Mouse (Mus musculus): ENCODE results near the gene Kcnc1. TPM values are rescaled to one million over a fixed set of nuclear protein-coding genes. Genes with fewer than 3 reads are reported as not detected.

Kcnc1 gene
- polyA plus RNA-seq, 1 experiment from 2014 or later = 23.9 TPM

- no peaks in the 10 kb centered on the region for H3K36me3 ChIP-seq
- 0% methylated on average over 33 of the region's 33 CpGs for whole genome bisulfite sequencing
- peak overlapping the region; percentile 53 for H3K4me2 ChIP-seq
- 0 out of 2 replicates have a peak, but pooled peaks have one; percentile 52 for ATAC-seq (ENCODE audit: low FRiP score, low read depth)
- H3K9me3 ChIP-seq = no peaks in the 10 kb centered on the region
- H3K27me3 ChIP-seq = peaks cover 66% of the 10 kb centered on the region
- H3K9ac ChIP-seq = no peak overlapping the region
- H3K4me1 ChIP-seq (replicated peaks) = peaks cover 26% of the 10 kb centered on the region
- peak overlapping the region; percentile 31 for H3K4me3 ChIP-seq
- no peak overlapping the region for H3K27ac ChIP-seq (replicated peaks)
Observed at GRCm38 (mm10) chr7:46377008-46377346, 19.3 kb upstream of the Kcnc1 start.

- Histone ChIP-seq H3K36me3 (no peaks in the 10 kb centered on the region), H3K27ac (replicated peaks) (no peak overlapping the region), H3K4me3 (peak overlapping the region; percentile 20; the same call in 1 of the 2 replicates), H3K4me1 (replicated peaks) (peaks cover 26% of the 10 kb centered on the region), H3K9me3 (no peaks in the 10 kb centered on the region), H3K4me2 (peak overlapping the region; percentile 49), H3K9ac (no peak overlapping the region), H3K27me3 (peaks cover 66% of the 10 kb centered on the region)
- no peak for ATAC-seq (ENCODE audit: low FRiP score, low read depth)
- 3% methylated on average over 22 of the region's 22 CpGs for WGBS
Observed at GRCm38 (mm10) chr7:46378123-46378522, 18.2 kb upstream of the Kcnc1 start.

GRCm38 (mm10) chr7:46378983-46379382 lies 17.3 kb upstream of the Kcnc1 start:
- no peak overlapping the region for H3K4me2 ChIP-seq
- H3K9ac ChIP-seq = no peak overlapping the region
- no peaks in the 10 kb centered on the region for H3K9me3 ChIP-seq
- WGBS = 8% methylated on average over 16 of the region's 16 CpGs
- H3K27ac ChIP-seq (replicated peaks) = no peak overlapping the region
- H3K36me3 ChIP-seq = no peaks in the 10 kb centered on the region
- H3K4me1 ChIP-seq (replicated peaks) = peaks cover 26% of the 10 kb centered on the region
- H3K4me3 ChIP-seq = no peak overlapping the region
- no peak for ATAC-seq (ENCODE audit: low FRiP score, low read depth)
- H3K27me3 ChIP-seq = peaks cover 58% of the 10 kb centered on the region

GRCm38 (mm10) chr7:46380625-46381024 lies 15.7 kb upstream of the Kcnc1 start:
- Histone ChIP-seq H3K9me3 (no peaks in the 10 kb centered on the region), H3K9ac (no peak overlapping the region), H3K4me2 (no peak overlapping the region), H3K27me3 (peaks cover 47% of the 10 kb centered on the region), H3K27ac (replicated peaks) (no peak overlapping the region), H3K4me3 (no peak overlapping the region), H3K36me3 (no peaks in the 10 kb centered on the region), H3K4me1 (replicated peaks) (peaks cover 26% of the 10 kb centered on the region)
- 64% methylated on average over 9 of the region's 9 CpGs for WGBS
- ATAC-seq (ENCODE audit: low FRiP score, low read depth) = no peak

- no peak overlapping the region for H3K4me2 ChIP-seq
- H3K4me1 ChIP-seq (replicated peaks) = no peaks in the 10 kb centered on the region
- H3K9ac ChIP-seq = no peak overlapping the region
- H3K9me3 ChIP-seq = no peaks in the 10 kb centered on the region
- ATAC-seq (ENCODE audit: low FRiP score, low read depth) = no peak
- H3K27ac ChIP-seq (replicated peaks) = no peak overlapping the region
- WGBS = 88% methylated on average over 3 of the region's 3 CpGs
- H3K27me3 ChIP-seq = 0 out of 2 replicates have a peak, but pooled peaks cover 3% of the 10 kb centered on the region
- no peaks in the 10 kb centered on the region for H3K36me3 ChIP-seq
- H3K4me3 ChIP-seq = no peak overlapping the region
Observed at GRCm38 (mm10) chr7:46387430-46387829, 8.9 kb upstream of the Kcnc1 start.

- no peak for ATAC-seq (ENCODE audit: low FRiP score, low read depth)
Observed at GRCm38 (mm10) chr7:46389456-46390085, 6.7 kb upstream of the Kcnc1 start.

GRCm38 (mm10) chr7:46390226-46390625 lies 6.1 kb upstream of the Kcnc1 start:
- H3K9me3 ChIP-seq = no peaks in the 10 kb centered on the region
- 61% methylated on average over 4 of the region's 4 CpGs for WGBS

More at GRCm38 (mm10) chr7:46389456-46390085, 6.7 kb upstream of the Kcnc1 start:
- H3K9me3 ChIP-seq = no peaks in the 10 kb centered on the region
- H3K36me3 ChIP-seq = no peaks in the 10 kb centered on the region
- H3K4me2 ChIP-seq = no peak overlapping the region
- H3K4me1 ChIP-seq (replicated peaks) = peaks cover 4% of the 10 kb centered on the region
- 81% methylated on average over 10 of the region's 10 CpGs for WGBS
- no peak overlapping the region for H3K9ac ChIP-seq
- peaks cover 8% of the 10 kb centered on the region for H3K27me3 ChIP-seq
- no peak overlapping the region for H3K4me3 ChIP-seq
- H3K27ac ChIP-seq (replicated peaks) = no peak overlapping the region

GRCm38 (mm10) chr7:46391701-46392100 lies 4.6 kb upstream of the Kcnc1 start:
- H3K4me1 ChIP-seq (replicated peaks) = peaks cover 11% of the 10 kb centered on the region
- H3K9ac ChIP-seq = no peak overlapping the region
- no peak for ATAC-seq (ENCODE audit: low FRiP score, low read depth)
- 71% methylated on average over 5 of the region's 5 CpGs for WGBS
- H3K36me3 ChIP-seq = no peaks in the 10 kb centered on the region
- no peak overlapping the region for H3K27ac ChIP-seq (replicated peaks)
- no peaks in the 10 kb centered on the region for H3K9me3 ChIP-seq
- H3K4me2 ChIP-seq = no peak overlapping the region
- H3K27me3 ChIP-seq = peaks cover 13% of the 10 kb centered on the region
- no peak overlapping the region for H3K4me3 ChIP-seq

More at GRCm38 (mm10) chr7:46390226-46390625, 6.1 kb upstream of the Kcnc1 start:
- H3K4me2 ChIP-seq = no peak overlapping the region
- H3K27ac ChIP-seq (replicated peaks) = no peak overlapping the region
- ATAC-seq (ENCODE audit: low FRiP score, low read depth) = no peak
- H3K4me1 ChIP-seq (replicated peaks) = peaks cover 4% of the 10 kb centered on the region
- no peak overlapping the region for H3K4me3 ChIP-seq
- H3K27me3 ChIP-seq = peaks cover 15% of the 10 kb centered on the region
- no peaks in the 10 kb centered on the region for H3K36me3 ChIP-seq
- no peak overlapping the region for H3K9ac ChIP-seq

GRCm38 (mm10) chr7:46393116-46393515 lies 3.2 kb upstream of the Kcnc1 start:
- Histone ChIP-seq H3K9ac (no peak overlapping the region), H3K27ac (replicated peaks) (no peak overlapping the region), H3K4me3 (no peak overlapping the region), H3K4me2 (no peak overlapping the region), H3K36me3 (no peaks in the 10 kb centered on the region), H3K4me1 (replicated peaks) (peaks cover 20% of the 10 kb centered on the region), H3K9me3 (no peaks in the 10 kb centered on the region), H3K27me3 (peaks cover 13% of the 10 kb centered on the region)
- 0% methylated on average over 2 of the region's 2 CpGs for WGBS
- no peak for ATAC-seq (ENCODE audit: low FRiP score, low read depth)

GRCm38 (mm10) chr7:46393718-46394511 lies 2.4 kb upstream of the Kcnc1 start:
- no peak overlapping the region for H3K4me3 ChIP-seq
- no peak overlapping the region for H3K27ac ChIP-seq (replicated peaks)
- no peaks in the 10 kb centered on the region for H3K36me3 ChIP-seq
- H3K27me3 ChIP-seq = peaks cover 13% of the 10 kb centered on the region
- no peak overlapping the region for H3K4me2 ChIP-seq
- ATAC-seq (ENCODE audit: low FRiP score, low read depth) = no peak
- WGBS = 59% methylated on average over 12 of the region's 12 CpGs
- no peaks in the 10 kb centered on the region for H3K9me3 ChIP-seq
- H3K4me1 ChIP-seq (replicated peaks) = peaks cover 27% of the 10 kb centered on the region
- no peak overlapping the region for H3K9ac ChIP-seq

GRCm38 (mm10) chr7:46394933-46395332 lies 1.4 kb upstream of the Kcnc1 start:
- peaks cover 13% of the 10 kb centered on the region for H3K27me3 ChIP-seq
- WGBS = 75% methylated on average over 4 of the region's 4 CpGs

GRCm38 (mm10) chr7:46395571-46395970 lies 726 bp upstream of the Kcnc1 start:
- peak overlapping the region; percentile 84 for H3K4me2 ChIP-seq
- H3K27me3 ChIP-seq = peaks cover 13% of the 10 kb centered on the region
- WGBS = 45% methylated on average over 6 of the region's 6 CpGs
- no peaks in the 10 kb centered on the region for H3K36me3 ChIP-seq
- peak overlapping the region; percentile 95 for H3K4me3 ChIP-seq
- H3K9ac ChIP-seq = 0 out of 2 replicates have a peak overlapping the region, but pooled peaks have one; percentile 99
- ATAC-seq (ENCODE audit: low FRiP score, low read depth) = no peak
- peaks cover 43% of the 10 kb centered on the region for H3K4me1 ChIP-seq (replicated peaks)
- H3K27ac ChIP-seq (replicated peaks) = peak overlapping the region; percentile 91
- H3K9me3 ChIP-seq = no peaks in the 10 kb centered on the region

More at GRCm38 (mm10) chr7:46394933-46395332, 1.4 kb upstream of the Kcnc1 start:
- Histone ChIP-seq H3K4me1 (replicated peaks) (peaks cover 37% of the 10 kb centered on the region), H3K27ac (replicated peaks) (no peak overlapping the region), H3K9ac (no peak overlapping the region), H3K4me3 (no peak overlapping the region), H3K36me3 (no peaks in the 10 kb centered on the region), H3K9me3 (no peaks in the 10 kb centered on the region), H3K4me2 (no peak overlapping the region)
- no peak for ATAC-seq (ENCODE audit: low FRiP score, low read depth)

All from hindbrain, embryonic 15.5 days (tissue).